Mouse (Mus musculus) thymus, postnatal 10 days (tissue): ENCODE measurements around the gene Lrrc49.
A peak's percentile ranks its signal among the peaks of the same experiment; 100 is the strongest.

Experiments used
- DNase-seq, 2 experiments: peaks; one replicate each; pipeline ENCODE4 v3.0.0; 2021; ENCODE audit warnings: low spot score in 2 of 2

Gene Lrrc49

GRCm38 (mm10) chr9:60599489-60599888, 88.5 kb downstream of the Lrrc49 start:
- DNase-seq = peak in 1 of 2 experiments; percentile 12

- no peak for DNase-seq
Observed at GRCm38 (mm10) chr9:60595406-60595805, 92.6 kb downstream of the Lrrc49 start.

DNA sequence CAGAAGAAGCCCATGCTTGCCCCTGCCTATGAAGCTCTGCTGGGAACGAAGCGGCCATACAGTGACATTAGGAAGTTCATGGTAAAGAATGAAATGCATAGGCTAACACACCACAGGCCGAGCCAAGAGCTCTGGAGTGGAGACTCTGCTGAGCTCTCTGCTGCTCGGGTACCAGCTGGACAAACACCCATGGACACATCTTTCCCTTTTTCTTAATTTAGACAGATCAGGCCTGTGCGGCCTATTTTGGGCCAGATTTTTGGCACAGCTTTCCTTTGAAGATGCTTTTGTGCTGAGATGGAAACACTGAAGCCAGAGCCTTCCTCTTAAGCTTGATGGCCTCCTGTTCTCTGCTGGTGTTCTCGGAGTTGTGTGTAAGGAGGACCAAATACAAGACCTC, 95.0 kb downstream of the Lrrc49 start:
- no peak for DNase-seq

- no peak for DNase-seq
Observed at GRCm38 (mm10) chr9:60592363-60592762, 95.6 kb downstream of the Lrrc49 start.

DNA sequence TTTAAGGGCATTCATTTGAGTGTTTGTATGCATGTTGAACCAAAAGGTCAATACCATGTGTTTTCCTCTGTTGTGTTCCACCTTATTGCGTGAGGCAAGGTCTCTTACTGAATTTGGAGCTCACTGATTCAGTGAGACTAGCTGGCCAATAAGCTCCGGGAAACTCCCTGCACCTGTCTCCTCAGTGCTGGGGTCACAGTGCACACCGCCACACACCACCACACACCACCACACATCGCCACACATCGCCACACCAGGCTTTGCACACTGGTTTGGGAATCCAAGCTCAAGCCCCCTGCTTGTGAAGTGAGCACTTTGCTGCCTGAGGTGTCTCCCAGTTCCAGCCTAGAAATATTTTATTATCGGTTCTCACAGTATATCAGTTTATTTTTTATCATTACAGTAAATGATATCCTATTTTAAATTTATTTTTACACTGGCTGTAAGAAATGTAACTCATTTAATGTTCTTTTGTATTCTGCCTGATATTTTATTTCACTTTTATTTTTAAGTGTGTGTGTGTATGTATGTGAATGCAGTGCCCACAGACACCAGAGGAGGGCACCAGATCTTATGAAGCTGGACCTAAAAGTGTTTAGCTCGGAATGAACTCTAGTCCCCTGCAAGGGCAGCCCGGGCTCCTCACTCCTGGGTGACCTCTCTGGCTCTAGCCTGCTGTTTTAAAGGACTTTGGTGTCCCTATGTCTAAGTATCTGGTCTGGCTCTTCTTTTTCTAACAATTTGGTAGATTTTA, 96.9 kb downstream of the Lrrc49 start:
- no peak for DNase-seq

DNA sequence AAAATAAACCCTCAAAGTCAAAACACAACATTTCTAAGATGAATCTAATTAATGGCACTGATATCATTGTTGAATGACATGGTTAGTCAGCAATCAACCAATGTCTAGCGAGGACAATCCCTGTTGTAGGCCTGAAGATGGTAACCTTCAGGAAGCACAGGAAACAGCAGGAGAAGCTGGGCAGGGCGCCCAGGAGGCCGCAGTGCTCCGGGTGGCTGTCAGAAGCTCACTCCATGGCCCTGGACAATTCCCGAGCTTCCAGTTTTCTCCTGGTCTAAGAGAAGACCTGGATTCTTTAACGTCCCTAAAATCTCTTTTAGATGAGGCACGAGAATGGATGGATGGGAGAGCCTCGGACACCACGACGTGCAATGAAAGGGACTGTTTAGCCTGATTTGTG, 99.0 kb downstream of the Lrrc49 start:
- no peak for DNase-seq

- no peak for DNase-seq
Observed at GRCm38 (mm10) chr9:60586920-60587319, 101.0 kb downstream of the Lrrc49 start.

DNA sequence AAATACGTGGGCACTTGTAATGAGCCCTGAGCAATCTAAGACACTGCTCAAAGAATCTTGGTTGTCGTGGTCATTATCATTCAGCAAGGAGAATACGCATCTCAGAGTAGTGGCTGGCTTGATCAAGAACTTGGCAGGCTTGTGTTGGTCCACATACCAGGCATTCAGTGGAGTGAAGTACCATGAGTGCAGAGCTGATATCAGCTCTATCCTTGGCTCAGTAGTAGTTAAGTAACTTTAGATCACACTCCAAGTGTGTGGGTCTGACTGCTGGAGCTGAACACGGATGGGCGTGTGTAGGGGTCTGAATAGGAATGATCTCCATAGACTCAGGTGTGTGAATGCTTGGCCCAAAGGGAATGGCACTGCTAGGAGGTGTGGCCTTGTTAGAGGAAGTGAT, 102.8 kb downstream of the Lrrc49 start:
- no peak for DNase-seq

DNA sequence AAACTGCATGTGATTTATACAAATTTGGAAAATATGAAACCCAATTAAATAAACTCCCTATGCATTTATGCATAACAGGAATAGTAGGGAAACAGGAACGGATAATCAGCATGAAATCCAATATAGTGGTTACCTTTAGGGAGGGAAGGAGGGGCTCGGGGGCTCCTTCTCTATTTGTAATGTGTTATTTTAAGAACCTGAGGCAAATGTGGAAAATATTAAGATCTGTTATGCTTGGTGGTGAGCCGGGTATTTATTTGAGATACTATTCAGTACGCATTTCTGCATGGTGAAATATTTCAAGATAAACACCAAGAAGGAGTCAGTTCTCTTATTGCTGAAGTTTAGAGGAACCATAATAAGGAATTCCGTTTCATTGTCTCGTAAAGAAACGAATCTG, 105.4 kb downstream of the Lrrc49 start:
- DNase-seq = no peak

GRCm38 (mm10) chr9:60573011-60573410, 114.9 kb downstream of the Lrrc49 start:
- DNase-seq = no peak

DNA sequence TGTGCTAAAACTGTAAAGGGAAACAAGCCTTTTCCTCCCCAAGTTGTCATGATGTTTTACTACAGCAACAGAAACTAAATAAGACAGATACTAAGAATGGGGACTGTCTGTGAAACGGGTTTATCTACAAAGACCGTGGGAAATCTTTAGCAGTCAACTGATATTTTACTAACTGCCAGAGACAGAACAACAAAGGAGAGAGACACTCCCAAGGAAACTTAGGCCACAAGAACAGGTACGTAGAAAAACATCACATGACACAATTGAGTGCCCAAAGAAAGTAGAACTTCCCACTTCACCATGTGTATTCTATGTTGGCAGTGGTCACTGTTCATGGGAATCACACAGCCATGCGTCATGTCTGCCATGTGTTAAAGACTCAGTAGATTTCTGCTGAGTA, 116.2 kb downstream of the Lrrc49 start:
- no peak for DNase-seq

- no peak for DNase-seq
Observed at GRCm38 (mm10) chr9:60571041-60571440, 116.9 kb downstream of the Lrrc49 start.

GRCm38 (mm10) chr9:60569366-60569765, 118.6 kb downstream of the Lrrc49 start:
- no peak for DNase-seq

DNA sequence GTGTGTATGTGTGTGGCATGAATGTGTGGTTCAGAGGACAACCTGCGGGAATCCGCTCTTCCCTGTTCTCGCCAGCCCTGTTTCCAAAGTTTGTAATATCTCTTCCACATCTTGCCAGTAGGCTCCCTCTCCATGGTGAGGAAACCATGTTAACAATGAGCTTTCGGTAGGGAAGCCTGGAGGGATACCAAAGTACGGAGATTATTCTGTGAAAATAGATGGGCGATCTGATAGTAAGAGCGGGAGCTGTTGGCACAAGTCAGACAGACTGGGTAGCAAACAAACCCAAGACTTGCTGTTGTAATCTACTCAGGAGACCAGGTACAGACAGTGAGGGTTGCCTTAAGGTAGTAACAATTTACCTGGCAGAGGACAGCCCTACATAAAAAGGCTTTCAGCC, 124.1 kb downstream of the Lrrc49 start:
- no peak for DNase-seq

DNA sequence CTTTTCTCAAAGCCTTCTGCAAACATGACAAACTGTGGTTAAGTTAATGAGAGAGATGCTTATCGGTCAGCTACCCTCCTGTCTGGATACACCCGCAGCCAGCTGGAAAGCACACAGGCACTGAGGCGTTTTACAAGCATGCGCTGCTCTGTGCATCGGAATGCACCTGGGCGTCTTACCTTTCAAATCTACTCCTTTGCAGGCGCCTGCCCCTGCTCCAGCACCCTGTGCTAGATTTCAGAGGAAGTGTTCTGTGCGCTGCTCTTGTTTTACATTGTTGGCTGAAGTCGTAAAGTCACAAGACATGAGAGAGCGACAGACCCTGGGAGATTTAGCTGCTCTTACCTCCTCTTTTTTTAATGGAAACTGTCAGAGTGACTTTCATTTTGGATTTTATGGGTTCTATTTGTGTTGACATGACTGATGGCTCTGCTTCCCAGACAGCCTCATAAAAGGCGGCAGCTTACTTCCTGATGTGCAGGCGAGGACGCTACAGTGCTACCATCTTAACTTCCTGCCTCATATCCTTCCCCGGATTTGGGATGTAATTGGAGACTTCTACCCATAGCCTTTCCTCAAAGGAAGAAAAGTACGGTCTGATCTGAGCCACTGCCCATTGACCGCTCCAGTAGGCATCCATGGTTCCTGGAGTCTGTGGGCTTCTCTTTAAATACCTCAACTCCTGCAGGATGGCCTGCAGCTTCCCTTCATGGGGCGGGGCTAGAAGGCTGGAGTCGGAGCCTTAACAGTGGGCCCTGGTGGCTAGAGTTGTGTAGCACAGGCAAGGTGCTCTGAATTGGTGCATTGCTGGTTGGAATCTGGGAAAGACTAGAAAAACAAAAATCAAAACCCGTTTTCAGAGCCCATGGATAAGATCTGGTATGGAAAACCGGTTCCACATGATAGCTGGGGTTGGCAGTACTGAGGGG, 125.3 kb downstream of the Lrrc49 start:
- peak; percentile 14 to 17 for DNase-seq

- no peak for DNase-seq
Observed at GRCm38 (mm10) chr9:60561641-60562289, 126.2 kb downstream of the Lrrc49 start.

DNA sequence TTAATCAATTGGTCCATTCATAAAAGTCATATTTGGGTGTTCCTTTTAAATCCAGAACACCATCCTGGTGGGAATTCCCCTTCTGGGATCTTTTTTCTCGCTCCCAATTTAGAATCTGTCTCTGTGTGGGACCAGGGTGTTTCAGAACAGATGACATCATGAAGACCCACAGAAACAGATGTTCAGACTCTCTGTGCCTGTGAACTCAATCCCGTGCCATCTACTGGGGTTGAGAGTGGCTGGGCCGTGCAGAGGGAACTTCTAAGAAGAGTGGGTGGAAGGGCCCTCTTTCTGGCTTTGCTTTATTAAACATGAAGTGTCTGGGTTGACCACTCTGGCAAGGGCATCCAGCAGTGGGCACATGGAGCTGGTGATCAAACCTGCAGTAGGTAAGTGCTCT, 129.5 kb downstream of the Lrrc49 start:
- no peak for DNase-seq

GRCm38 (mm10) chr9:60551238-60551637, 136.7 kb downstream of the Lrrc49 start:
- DNase-seq = no peak

- DNase-seq = peak in 1 of 2 experiments; percentile 11
Observed at GRCm38 (mm10) chr9:60548182-60548581, 139.8 kb downstream of the Lrrc49 start.

DNA sequence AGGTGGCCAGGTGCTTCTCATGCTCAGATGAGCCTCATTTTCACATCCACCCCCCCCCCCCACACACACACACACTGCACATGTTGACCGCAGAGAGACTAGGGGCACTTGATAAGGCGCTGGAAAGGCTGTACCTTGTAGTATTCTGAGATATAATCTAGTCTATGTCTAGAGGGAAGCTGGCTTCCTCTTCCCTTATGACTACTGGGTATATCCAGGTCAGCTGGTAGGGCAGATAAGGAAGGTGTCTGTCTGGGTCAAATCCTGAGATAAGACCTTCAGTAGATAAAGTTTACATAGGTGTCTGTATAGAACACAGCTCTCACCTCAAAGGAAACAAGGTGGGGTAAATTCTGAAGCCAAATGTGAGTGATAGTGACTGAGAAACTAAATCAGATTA, 141.8 kb downstream of the Lrrc49 start:
- no peak for DNase-seq

DNA sequence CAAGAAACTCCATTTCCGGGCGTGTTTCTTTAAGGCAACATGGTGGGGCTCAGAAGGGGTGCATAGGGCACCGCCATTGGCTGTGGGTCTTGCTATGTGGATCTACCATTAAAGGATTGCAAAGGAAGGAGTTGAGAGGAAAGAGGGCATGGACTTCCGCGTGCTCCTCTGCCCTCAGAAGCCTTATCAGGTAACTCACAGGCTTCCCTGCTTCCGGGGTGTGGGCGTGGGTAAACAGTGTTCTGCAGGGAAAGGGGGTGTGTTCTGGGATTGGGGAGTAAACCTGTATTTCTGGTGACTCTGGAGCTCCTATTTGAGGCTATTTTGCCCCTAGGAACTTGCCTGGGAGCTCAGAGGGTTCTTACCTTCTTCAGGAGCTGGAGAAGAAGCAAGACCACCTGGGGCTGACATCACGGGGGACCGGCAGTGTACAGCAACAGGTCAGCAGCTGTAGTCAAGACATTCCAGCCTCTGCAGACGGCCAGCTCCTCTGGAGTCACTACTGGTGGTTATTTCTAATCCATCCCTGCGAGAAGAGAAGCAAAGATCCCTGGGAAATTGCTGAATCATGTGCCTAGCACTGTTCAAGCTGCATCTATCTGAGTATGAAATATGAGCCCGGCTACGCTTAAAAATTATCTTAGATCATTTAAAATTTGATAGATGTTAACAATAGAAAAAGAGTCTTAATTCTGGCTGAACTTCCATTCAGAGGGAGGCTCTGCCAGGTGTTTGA, 142.4 kb downstream of the Lrrc49 start:
- no peak for DNase-seq
